Mouse (Mus musculus): ENCODE results near the gene Prepl.

The Prepl gene

GRCm38 (mm10) chr17:85023247-85024167 is 66.5 kb downstream of the Prepl start:
- in situ Hi-C loops (cut with MboI) = no loop called here

GRCm38 (mm10) chr17:85020343-85020742 is 69.7 kb downstream of the Prepl start:
- in situ Hi-C loops (cut with MboI) = no loop called here

- in situ Hi-C loops (cut with MboI) = no loop called here
Observed at GRCm38 (mm10) chr17:85018794-85019193, 71.2 kb downstream of the Prepl start.

GRCm38 (mm10) chr17:85018344-85018743 is 71.7 kb downstream of the Prepl start:
- in situ Hi-C loops (cut with MboI) = no loop called here

- in situ Hi-C loops (cut with MboI) = no loop called here
Observed at GRCm38 (mm10) chr17:85014632-85015031, 75.4 kb downstream of the Prepl start.

GRCm38 (mm10) chr17:85013485-85013884 is 76.6 kb downstream of the Prepl start:
- in situ Hi-C loops (cut with MboI) = no loop called here

Measured in mature B cell (primary cell).